8 mouse cellular contexts compared by ENCODE assay signal in genomic region chr6:90624184-90624583, GRCm38 (mm10). TPM values are rescaled to one million over a fixed set of nuclear protein-coding genes. Genes with fewer than 3 reads are reported as not detected.
DNase-seq lines count a peak whose midpoint lies in the region.
"Had no signal": no experiment of that assay in that cellular context is flagged by ENCODE, and none has a peak within 500 bp of the region (broad histone marks: within the 10 kb centered on the region; RNA-seq: fewer than 3 reads in every experiment).

No protein-coding gene starts in this region.

- peak; percentile 45 for DNase-seq in ovary, adult 18-20 months (ENCODE audit: low spot score)
- DNase-seq in ovary, postnatal 14 days (ENCODE audit: low spot score): no peak
- peak; percentile 71 to 75 for DNase-seq in gastrocnemius, adult 8-10 months (ENCODE audit: low spot score in 2 of 2)
- peak; percentile 77 to 80 for DNase-seq in heart, postnatal 14 days
- DNase-seq in lung, postnatal 25 days (ENCODE audit: low spot score): peak; percentile 71
- DNase-seq in B cell, adult 2 months: no peak
- DNase-seq in left cerebral cortex, adult 11 months (ENCODE audit: low spot score): no peak
- DNase-seq: kidney, adult 9 months had no signal

- intact Hi-C loops in heart, postnatal 14 days (cut with DNase I): no loop called here

RNA-seq across cellular contexts. Expression of gene Slc41a3, which starts 19.7 kb away (rescaled TPM):
- 10 to 100 TPM; 60.8 to 78.9 (median 75.8) TPM for total RNA-seq in gastrocnemius, adult 8-10 months (2022)
- 10 to 100 TPM; 45.1 to 46.8 TPM for total RNA-seq in heart, postnatal 14 days (2021)

Comparison
In these comparisons a context has a peak if more than half of its experiments do, and no peak if none do; other contexts are left out.
1. DNase-seq: peak in ovary, adult 18-20 months (single experiment), gastrocnemius, adult 8-10 months (2 of 2), heart, postnatal 14 days (2 of 2) and lung, postnatal 25 days (single experiment); none in ovary, postnatal 14 days (single experiment), B cell, adult 2 months (0 of 2) and left cerebral cortex, adult 11 months (single experiment).